Mouse (Mus musculus) heart, adult 2 months (tissue): ENCODE measurements around the gene Nudc.
"Not testable (repeated sequence)": the region's sequence is repeated elsewhere in the genome, so short reads cannot be mapped to it uniquely, and the experiment has no call there.

Source experiments
- CTCF ChIP-seq: fragments of 200-600 bp; IDR thresholded peaks from 2 replicates; pipeline ENCODE4 v1.8.1; 2022; ENCODE audit warnings: antibody characterized with exemption, mild to moderate bottlenecking, moderate library complexity
- POLR2A ChIP-seq: fragments of 200-500 bp; IDR thresholded peaks from 2 replicates; pipeline ENCODE4 v1.6.1; 2011; ENCODE audit warnings: mild to moderate bottlenecking, low read depth, low read length, control low read depth; ENCODE audit not compliant: insufficient read depth

GRCm38 (mm10) chr4:133512511-133512910 lies 33.3 kb downstream of the Nudc start:
- TF ChIP-seq CTCF, POLR2A: not testable (repeated sequence)
